Mouse (Mus musculus): ENCODE data around the gene Aldh1a3. TPM values are rescaled to one million over a fixed set of nuclear protein-coding genes. Genes with fewer than 3 reads are reported as not detected.

The Aldh1a3 gene
- total RNA-seq, 1 experiment from 2014 or later, result 10.9 TPM

GRCm38 (mm10) chr7:66369934-66370445 is 57.3 kb downstream of the Aldh1a3 start:
- DNase-seq, result no peak

- no peak for DNase-seq
Measured at GRCm38 (mm10) chr7:66369071-66369933, 58.0 kb downstream of the Aldh1a3 start.

GRCm38 (mm10) chr7:66365904-66366303 is 61.4 kb downstream of the Aldh1a3 start, which contains the start of gene Gm10974:
TSS of gene Gm10974 (plus strand) at chr7:66365905.
- no peak for DNase-seq

- no peak for DNase-seq
Measured at GRCm38 (mm10) chr7:66365411-66365810, 61.9 kb downstream of the Aldh1a3 start.

GRCm38 (mm10) chr7:66364491-66364890 is 62.8 kb downstream of the Aldh1a3 start:
- DNase-seq, result no peak

- DNase-seq, result peak; percentile 57
Measured at GRCm38 (mm10) chr7:66359044-66359443, 68.3 kb downstream of the Aldh1a3 start.

- DNase-seq, result no peak
Measured at GRCm38 (mm10) chr7:66358461-66358860, 68.9 kb downstream of the Aldh1a3 start.

- DNase-seq, result no peak
Measured at GRCm38 (mm10) chr7:66355791-66356522, 71.4 kb downstream of the Aldh1a3 start.

- no peak for DNase-seq
Measured at GRCm38 (mm10) chr7:66354911-66355310, 72.4 kb downstream of the Aldh1a3 start.

GRCm38 (mm10) chr7:66351074-66351473 is 76.2 kb downstream of the Aldh1a3 start:
- no peak for DNase-seq

- no peak for DNase-seq
Measured at GRCm38 (mm10) chr7:66349670-66350069, 77.6 kb downstream of the Aldh1a3 start.

- DNase-seq, result no peak
Measured at GRCm38 (mm10) chr7:66348588-66348987, 78.7 kb downstream of the Aldh1a3 start.

- no peak for DNase-seq
Measured at GRCm38 (mm10) chr7:66346959-66347663, 80.2 kb downstream of the Aldh1a3 start.

GRCm38 (mm10) chr7:66343307-66343706 is 84.0 kb downstream of the Aldh1a3 start:
- DNase-seq, result no peak

- no peak for DNase-seq
Measured at GRCm38 (mm10) chr7:66342831-66343230, 84.5 kb downstream of the Aldh1a3 start.

- DNase-seq, result peak; percentile 59
Measured at GRCm38 (mm10) chr7:66342323-66342722, 85.0 kb downstream of the Aldh1a3 start.

Small RNAs within 50 kb of the gene (microRNA-seq; reads per million reads assigned to microRNA genes)
- 0 to 0.36 reads per million in 2 experiments for gene Mir7057

Other genes starting within 250 kb of the Aldh1a3 start
- gene Gm10974, start 61.6 kb downstream of the Aldh1a3 start, total RNA-seq (2021), result not detected in 2 replicates
- 16.6 and 18.5 TPM in 2 replicates for gene Lrrk1, start 39.2 kb downstream of the Aldh1a3 start, total RNA-seq (2021)

All from adrenal gland, postnatal 25 days (tissue).